Mouse (Mus musculus): ENCODE results near the gene Gm44973. TPM values are rescaled to one million over a fixed set of nuclear protein-coding genes. Genes with fewer than 3 reads are reported as not detected.

The Gm44973 gene
- polyA plus RNA-seq (2015; fragmentation: Nextera tagmentation; extraction: Ambion mirVana): 3.3 and 3.7 TPM in 2 replicates

- no peaks in the 10 kb centered on the region for H3K9me3 ChIP-seq (ENCODE audit: control insufficient read depth, low read length)
- H3K4me1 ChIP-seq (replicated peaks; ENCODE audit: control insufficient read depth, insufficient read depth): peaks cover 3% of the 10 kb centered on the region; the same call in 1 of the 2 replicates
- under 1% methylated on average over 61 of the region's 76 CpGs for WGBS
- peaks cover 21% of the 10 kb centered on the region for H3K36me3 ChIP-seq (ENCODE audit: control insufficient read depth, insufficient read depth, low read length)
- H3K4me2 ChIP-seq (replicated peaks; ENCODE audit: low read depth): peak within 1 kb of the TSS; percentile 74
- TF ChIP-seq CTCF (IDR thresholded peaks at IDR 0.05; ENCODE audit: low read depth) (no peak; the same call in 1 of the 2 replicates), EP300 (optimal IDR thresholded peaks at IDR 0.05) (peak; percentile 32)
- peak; percentile 84 for ATAC-seq (ENCODE audit: low FRiP score, low TSS enrichment)
- H3K9ac ChIP-seq (ENCODE audit: low read length): peak within 1 kb of the TSS; percentile 84
- peak within 1 kb of the TSS; percentile 80 for H3K4me3 ChIP-seq (ENCODE audit: low read depth, low read length)
- DNase-seq (ENCODE audit: low spot score): peak; percentile 96
- peak within 1 kb of the TSS; percentile 99 for H3K27ac ChIP-seq (replicated peaks)
- H3K27me3 ChIP-seq (ENCODE audit: control insufficient read depth, insufficient read depth, low read length): no peaks in the 10 kb centered on the region
Observed at GRCm38 (mm10) chr7:5015118-5016001, at the start of gene Gm44973. Gene Gm44973 (plus strand): TSS chr7:5015496.

- H3K36me3 ChIP-seq (ENCODE audit: control insufficient read depth, insufficient read depth, low read length): no peaks in the 10 kb centered on the region
- no peak within 1 kb of the TSS for H3K27ac ChIP-seq (replicated peaks)
- TF ChIP-seq EP300 (optimal IDR thresholded peaks at IDR 0.05) (no peak), CTCF (IDR thresholded peaks at IDR 0.05; ENCODE audit: low read depth) (no peak)
- H3K4me1 ChIP-seq (replicated peaks; ENCODE audit: control insufficient read depth, insufficient read depth): no peaks in the 10 kb centered on the region
- no peak within 1 kb of the TSS for H3K4me3 ChIP-seq (ENCODE audit: low read depth, low read length)
- no peaks in the 10 kb centered on the region for H3K27me3 ChIP-seq (ENCODE audit: control insufficient read depth, insufficient read depth, low read length)
- ATAC-seq (ENCODE audit: low FRiP score, low TSS enrichment) (no peak), DNase-seq (ENCODE audit: low spot score) (no peak)
- H3K9me3 ChIP-seq (ENCODE audit: control insufficient read depth, low read length): no peaks in the 10 kb centered on the region
- H3K9ac ChIP-seq (ENCODE audit: low read length): no peak within 1 kb of the TSS
- WGBS: 38% methylated on average over 6 of the region's 6 CpGs
- no peak within 1 kb of the TSS for H3K4me2 ChIP-seq (replicated peaks; ENCODE audit: low read depth)
Observed at GRCm38 (mm10) chr7:4971068-4971467, 44.2 kb upstream of the Gm44973 start, which contains the start of gene Sbk3. Gene Sbk3 (minus strand): TSS chr7:4971168.

DNA sequence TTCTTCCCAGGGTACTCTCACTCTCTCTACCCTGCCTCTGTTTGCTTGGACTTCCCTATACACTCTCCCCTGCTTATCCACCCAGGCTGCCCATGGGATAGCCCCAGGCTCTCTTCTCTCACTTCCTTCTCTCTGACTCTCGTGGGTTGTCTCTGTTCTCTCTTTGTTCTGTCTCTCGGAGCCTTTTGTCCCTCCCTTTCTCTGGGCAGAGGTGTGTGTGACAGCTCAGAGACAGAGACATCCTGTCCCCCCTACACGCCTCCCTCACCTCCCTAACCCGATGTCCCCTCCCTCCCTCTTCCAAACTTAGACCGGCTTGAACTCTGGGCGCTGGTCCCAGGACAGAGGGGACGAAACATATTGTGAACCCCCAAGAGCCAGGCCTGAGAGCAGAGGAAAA is 43.6 kb upstream of the Gm44973 start:
- no peak overlapping the region for H3K4me3 ChIP-seq (ENCODE audit: low read depth, low read length)
- ATAC-seq (ENCODE audit: low FRiP score, low TSS enrichment) (no peak), DNase-seq (ENCODE audit: low spot score) (no peak)
- H3K36me3 ChIP-seq (ENCODE audit: control insufficient read depth, insufficient read depth, low read length): no peaks in the 10 kb centered on the region
- H3K9me3 ChIP-seq (ENCODE audit: control insufficient read depth, low read length): no peaks in the 10 kb centered on the region
- H3K27me3 ChIP-seq (ENCODE audit: control insufficient read depth, insufficient read depth, low read length): no peaks in the 10 kb centered on the region
- H3K9ac ChIP-seq (ENCODE audit: low read length): no peak overlapping the region
- no peak overlapping the region for H3K27ac ChIP-seq (replicated peaks)
- H3K4me2 ChIP-seq (replicated peaks; ENCODE audit: low read depth): no peak overlapping the region
- H3K4me1 ChIP-seq (replicated peaks; ENCODE audit: control insufficient read depth, insufficient read depth): no peaks in the 10 kb centered on the region
- WGBS: 25% methylated on average over 7 of the region's 7 CpGs
- TF ChIP-seq CTCF (IDR thresholded peaks at IDR 0.05; ENCODE audit: low read depth) (no peak), EP300 (optimal IDR thresholded peaks at IDR 0.05) (no peak)

- no peaks in the 10 kb centered on the region for H3K27me3 ChIP-seq (ENCODE audit: control insufficient read depth, insufficient read depth, low read length)
- no peak overlapping the region for H3K4me2 ChIP-seq (replicated peaks; ENCODE audit: low read depth)
- no peaks in the 10 kb centered on the region for H3K9me3 ChIP-seq (ENCODE audit: control insufficient read depth, low read length)
- no peak for TF ChIP-seq CTCF (IDR thresholded peaks at IDR 0.05; ENCODE audit: low read depth)
- TF ChIP-seq EP300 (optimal IDR thresholded peaks at IDR 0.05): no peak
- peak; percentile 32 for DNase-seq (ENCODE audit: low spot score)
- peak; percentile 65; the same call in 1 of the 2 replicates for ATAC-seq (ENCODE audit: low FRiP score, low TSS enrichment)
- 63% methylated on average over 18 of the region's 18 CpGs for WGBS
- no peak overlapping the region for H3K9ac ChIP-seq (ENCODE audit: low read length)
- no peak overlapping the region for H3K27ac ChIP-seq (replicated peaks)
- no peak overlapping the region for H3K4me3 ChIP-seq (ENCODE audit: low read depth, low read length)
- no peaks in the 10 kb centered on the region for H3K4me1 ChIP-seq (replicated peaks; ENCODE audit: control insufficient read depth, insufficient read depth)
- no peaks in the 10 kb centered on the region for H3K36me3 ChIP-seq (ENCODE audit: control insufficient read depth, insufficient read depth, low read length)
Observed at GRCm38 (mm10) chr7:4972321-4973047, 42.8 kb upstream of the Gm44973 start.

- Histone ChIP-seq H3K9me3 (ENCODE audit: control insufficient read depth, low read length) (no peaks in the 10 kb centered on the region), H3K27me3 (ENCODE audit: control insufficient read depth, insufficient read depth, low read length) (no peaks in the 10 kb centered on the region), H3K4me3 (ENCODE audit: low read depth, low read length) (no peak overlapping the region), H3K9ac (ENCODE audit: low read length) (no peak overlapping the region), H3K4me1 (replicated peaks; ENCODE audit: control insufficient read depth, insufficient read depth) (no peaks in the 10 kb centered on the region), H3K27ac (replicated peaks) (no peak overlapping the region), H3K4me2 (replicated peaks; ENCODE audit: low read depth) (no peak overlapping the region), H3K36me3 (ENCODE audit: control insufficient read depth, insufficient read depth, low read length) (no peaks in the 10 kb centered on the region)
- 0 out of 2 replicates have a peak, but pooled peaks have one; percentile 46 for ATAC-seq (ENCODE audit: low FRiP score, low TSS enrichment)
- no peak for DNase-seq (ENCODE audit: low spot score)
- WGBS: 47% methylated on average over 4 of the region's 4 CpGs
- TF ChIP-seq CTCF (IDR thresholded peaks at IDR 0.05; ENCODE audit: low read depth) (no peak), EP300 (optimal IDR thresholded peaks at IDR 0.05) (no peak)
Observed at GRCm38 (mm10) chr7:4975455-4975854, 39.8 kb upstream of the Gm44973 start.
